Mouse (Mus musculus) heart, postnatal 25 days (tissue): ENCODE measurements at regions not wholly inside any gene's neighbourhood (a gene's known extent, or its start where the extent isn't known, plus 50 kb on each side); places are given as distances from the start of the nearest gene placed in this dataset.

ENCODE experiments used
- DNase-seq: peaks from one replicate; pipeline ENCODE4 v3.0.0; 2022; ENCODE audit warnings: low spot score
- intact Hi-C: fragments of 180-260 bp; cut with DNase I; formaldehyde crosslinking; loops from one replicate; pipeline ENCODE4 v1.15.1; 2025

DNA sequence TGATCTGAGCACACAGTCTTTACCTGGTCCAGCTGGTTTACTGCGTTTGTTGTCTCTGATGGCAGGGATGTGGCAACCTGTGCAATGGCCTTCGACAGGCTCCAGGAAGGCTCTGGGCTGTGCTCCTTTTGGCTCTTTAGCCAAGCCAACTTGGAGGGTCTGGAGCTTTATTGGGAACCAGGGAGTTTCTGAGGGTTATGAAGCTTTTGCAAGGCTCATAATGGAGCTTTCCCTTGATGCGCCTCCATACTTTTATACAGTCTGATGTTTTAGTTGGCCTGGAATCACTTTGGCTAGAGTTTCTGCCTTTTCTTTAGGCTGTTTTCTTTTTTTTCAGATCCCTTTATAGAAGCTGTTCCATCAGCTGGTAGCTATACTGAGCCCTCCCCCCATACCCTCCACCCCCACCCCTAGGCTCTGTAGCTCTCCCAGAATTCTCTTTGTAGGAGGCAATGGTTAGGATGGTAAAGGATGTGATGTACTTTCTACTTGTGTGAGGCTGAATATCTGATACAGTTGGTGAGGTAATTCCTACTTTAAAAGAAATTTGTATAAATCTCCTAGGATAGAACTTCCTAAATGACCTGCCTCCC is 429.6 kb downstream of the Pik3r1 start:
- DNase-seq: no peak
- intact Hi-C loops: no loop called here

DNA sequence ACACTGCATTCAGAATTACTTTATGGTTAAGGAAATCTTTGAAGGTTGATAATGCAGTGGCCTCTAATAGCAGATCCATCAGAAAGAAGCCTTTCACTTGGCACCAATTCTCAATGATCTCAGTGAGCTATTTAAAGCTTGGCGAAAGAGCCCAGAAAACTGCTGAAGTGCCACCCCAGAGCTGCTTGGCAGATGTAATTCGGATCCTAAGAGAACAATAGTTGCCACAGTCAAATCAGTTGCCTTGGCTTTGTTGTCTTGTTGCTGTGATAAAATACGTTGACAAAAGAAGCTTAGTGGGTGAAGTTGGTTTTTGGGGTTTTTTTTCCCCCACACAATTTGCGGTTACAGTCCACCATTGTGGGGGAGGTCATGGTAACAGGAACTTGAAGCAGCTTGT is 449.4 kb downstream of the Pik3r1 start:
- DNase-seq: no peak
- intact Hi-C loops: no loop called here

DNA sequence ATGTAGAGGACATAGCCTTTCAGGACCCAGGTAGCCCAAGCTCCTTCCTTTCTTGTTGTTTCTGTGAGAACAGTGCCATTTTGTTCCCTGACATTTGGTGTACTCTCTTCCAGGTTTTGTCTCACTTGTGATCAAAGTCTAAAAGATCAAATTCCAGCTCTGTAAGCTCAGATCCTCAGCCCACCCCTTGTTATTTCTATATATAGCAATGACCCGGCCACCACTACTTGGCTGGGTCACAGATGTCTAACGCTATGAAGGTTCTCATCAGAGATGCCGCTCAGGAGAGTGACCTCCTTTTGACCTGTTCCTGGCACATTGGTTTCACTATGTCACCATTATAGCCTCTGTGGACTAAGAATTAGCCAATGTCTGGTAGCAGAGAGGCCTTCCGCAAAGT is 451.7 kb downstream of the Pik3r1 start:
- intact Hi-C loops: no loop called here

DNA sequence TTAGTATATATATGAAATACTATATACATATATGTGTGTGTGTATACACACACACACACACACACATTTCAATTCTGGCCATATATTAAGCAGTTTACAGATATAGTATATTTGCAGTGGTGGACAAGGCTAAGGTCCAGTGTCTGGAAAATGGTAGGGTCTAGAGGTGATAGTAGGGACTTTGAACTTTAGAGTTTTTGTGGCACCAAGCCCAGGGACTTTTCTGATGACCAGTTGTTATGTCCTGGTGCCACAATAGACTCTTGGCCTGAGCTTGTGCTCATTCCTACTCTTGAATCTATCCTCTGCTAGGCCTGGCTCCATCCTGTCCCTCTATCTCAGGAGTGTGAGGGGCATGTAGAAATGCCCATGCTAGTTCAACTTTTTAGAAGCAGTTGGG is 454.0 kb downstream of the Pik3r1 start:
- no peak for DNase-seq
- intact Hi-C loops: no loop called here

More for the DNA sequence above, 451.7 kb downstream of the Pik3r1 start:
- no peak for DNase-seq

DNA sequence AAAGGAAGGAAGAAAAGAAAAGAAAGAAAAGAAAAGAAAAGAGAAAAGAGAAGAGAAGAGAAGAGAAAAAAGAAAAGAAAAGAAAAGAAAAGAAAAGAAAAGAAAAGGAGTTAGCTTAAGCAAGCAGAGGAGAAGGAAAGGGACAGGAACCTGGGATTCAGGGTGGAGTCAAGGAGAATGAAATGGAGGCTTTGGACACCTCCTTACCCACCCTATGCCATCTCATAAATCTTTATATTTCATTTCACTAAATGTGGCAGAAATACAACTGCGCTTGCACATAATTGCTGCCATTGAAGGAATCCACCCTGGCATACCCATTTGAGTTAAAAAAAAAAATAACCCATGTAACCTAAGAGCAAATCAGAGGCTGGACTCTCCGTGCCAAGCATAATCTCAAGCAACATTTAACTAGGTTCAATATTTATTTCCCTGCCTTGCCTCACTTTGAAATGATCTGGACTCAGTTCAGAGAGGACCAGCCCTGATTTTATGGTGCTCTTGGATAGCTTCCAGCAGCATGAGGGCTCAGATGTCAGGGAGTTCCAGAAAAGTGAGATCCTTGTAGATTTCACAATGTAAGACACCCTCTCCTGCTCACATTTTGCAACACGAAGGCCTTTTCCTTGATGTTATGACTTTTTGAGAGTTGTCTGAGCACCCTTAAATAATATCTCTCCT is 456.2 kb downstream of the Pik3r1 start:
- no peak for DNase-seq
- intact Hi-C loops: no loop called here

DNA sequence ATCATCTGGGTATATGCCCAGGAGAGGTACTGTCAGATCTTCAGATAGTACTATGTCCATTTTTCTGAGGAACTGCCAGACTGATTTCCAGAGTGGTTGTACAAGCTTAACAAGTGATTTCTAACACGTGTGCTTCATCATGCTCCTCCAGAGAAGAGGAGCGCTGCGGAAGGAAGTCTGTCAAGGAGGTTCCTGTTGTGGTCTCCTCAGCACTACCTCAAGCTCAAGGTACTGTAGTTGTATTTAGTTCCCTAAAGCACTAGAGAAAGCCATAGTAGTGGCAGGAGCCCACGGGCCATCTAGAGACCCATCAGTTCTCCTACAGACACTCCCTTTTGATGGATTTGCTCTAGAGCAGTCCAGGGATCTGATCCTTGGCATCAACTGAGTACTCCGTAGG is 459.3 kb downstream of the Pik3r1 start:
- intact Hi-C loops: no loop called here
- DNase-seq: no peak

DNA sequence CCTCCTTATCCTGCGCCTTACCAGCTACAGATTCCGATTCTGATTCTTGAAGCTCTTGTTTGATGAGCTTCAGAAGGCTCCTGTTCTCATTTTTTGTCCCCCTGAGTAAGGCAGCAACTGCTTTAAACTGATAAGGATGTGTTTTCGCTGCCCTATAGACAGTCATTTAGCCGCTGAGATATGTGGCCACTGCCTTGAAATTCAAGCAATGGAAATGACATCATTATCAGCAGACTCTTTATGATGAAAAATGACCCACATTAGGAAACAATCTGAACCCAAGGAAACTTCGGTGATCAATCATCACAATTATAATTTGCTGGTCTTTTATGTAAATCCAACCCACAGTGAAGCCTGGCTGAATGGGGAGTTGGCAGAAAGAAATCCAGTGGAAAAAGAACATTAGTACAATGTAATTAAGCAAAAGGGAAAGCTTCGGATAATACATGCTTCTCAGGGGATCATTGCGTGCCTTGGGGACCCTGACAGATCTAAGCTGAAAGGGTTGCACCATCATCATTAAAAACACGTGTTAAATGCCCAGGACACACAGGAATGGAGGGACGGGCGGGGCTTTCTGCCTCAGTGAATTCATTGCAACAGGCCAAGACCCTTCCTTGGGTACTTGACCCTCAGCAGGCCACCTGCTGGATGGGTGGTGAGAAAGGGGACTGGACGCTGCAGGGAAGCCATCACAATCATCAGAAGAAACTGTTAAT is 462.2 kb downstream of the Pik3r1 start:
- DNase-seq: no peak

DNA sequence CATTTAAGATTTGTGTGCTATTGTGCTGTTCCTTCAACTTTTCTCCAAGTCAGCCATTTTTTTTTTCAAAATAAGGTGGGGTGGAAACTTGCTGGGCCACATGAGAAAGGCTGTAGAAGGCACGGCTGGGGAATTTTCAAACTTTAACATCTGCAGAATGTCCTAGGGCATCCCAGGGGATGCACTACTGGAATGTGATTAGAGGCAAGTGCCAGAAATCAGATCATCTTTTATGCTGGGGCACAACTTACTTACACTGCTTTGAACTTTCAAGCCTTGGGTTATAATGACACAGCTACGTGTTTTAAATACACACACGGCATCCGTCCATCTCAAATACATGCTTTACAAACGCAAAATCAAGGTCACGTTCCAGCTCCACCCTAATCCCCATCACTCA is 463.0 kb downstream of the Pik3r1 start:
- DNase-seq: no peak
- intact Hi-C loops: no loop called here

More for the DNA sequence above, 462.2 kb downstream of the Pik3r1 start:
- intact Hi-C loops: no loop called here

DNA sequence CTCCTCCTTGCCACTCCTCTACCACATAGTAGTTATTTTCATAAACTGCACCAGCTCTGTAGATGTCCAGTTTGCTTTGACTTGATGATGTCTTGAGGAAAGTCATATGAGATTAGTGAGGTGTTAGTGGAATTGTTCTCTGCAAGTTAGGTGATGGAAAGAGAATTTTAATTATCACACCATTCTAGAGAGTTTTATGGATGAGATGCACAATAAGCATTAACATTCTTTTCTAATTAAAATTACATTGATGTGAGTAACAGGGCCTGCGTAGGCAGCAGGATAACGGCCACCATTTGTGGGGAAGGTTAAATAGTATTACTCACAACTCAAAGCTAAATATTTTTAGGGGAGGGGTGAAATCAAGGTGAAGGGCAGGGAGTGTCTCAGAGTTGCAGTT is 466.7 kb downstream of the Pik3r1 start:
- intact Hi-C loops: no loop called here
- DNase-seq: no peak

DNA sequence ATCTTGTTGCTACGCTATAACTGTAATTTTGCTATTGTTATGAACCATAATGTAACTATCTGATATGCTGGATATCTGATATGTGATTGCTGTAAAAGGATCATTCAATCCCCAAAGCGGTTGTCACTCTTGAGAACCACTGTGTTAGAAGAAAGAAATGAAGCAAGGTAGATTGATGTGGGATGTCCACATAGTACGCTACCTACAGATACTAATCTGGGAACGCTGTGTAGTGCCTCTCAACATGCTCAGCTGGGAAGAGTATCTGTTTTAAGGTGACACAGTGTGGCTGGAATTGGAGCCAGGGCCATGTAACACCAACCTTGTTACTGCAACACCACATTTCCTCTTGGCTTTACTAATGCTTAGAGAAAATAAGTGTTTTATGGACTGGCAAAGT is 456.2 kb upstream of the Slc30a5 start:
- intact Hi-C loops: no loop called here
- DNase-seq: no peak

DNA sequence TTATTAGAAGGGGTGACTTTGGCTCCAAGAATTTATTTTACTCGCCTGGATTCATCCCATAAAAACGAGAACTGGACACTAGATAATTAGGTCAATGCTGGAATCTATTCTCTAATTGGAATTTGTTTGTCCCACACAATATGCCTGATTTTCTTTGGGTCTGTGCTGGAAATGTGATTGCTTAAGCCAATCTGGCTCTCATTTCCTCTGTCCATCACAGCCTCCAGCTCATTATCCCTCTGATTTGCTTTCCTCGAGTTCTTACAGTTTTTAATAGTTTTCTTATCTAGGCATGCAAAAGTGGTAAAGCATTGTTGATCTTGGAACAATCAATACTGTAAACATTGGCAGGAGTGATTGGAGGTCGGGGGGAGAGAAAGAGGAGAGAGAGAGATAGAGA is 453.9 kb upstream of the Slc30a5 start:
- no peak for DNase-seq
- intact Hi-C loops: no loop called here

DNA sequence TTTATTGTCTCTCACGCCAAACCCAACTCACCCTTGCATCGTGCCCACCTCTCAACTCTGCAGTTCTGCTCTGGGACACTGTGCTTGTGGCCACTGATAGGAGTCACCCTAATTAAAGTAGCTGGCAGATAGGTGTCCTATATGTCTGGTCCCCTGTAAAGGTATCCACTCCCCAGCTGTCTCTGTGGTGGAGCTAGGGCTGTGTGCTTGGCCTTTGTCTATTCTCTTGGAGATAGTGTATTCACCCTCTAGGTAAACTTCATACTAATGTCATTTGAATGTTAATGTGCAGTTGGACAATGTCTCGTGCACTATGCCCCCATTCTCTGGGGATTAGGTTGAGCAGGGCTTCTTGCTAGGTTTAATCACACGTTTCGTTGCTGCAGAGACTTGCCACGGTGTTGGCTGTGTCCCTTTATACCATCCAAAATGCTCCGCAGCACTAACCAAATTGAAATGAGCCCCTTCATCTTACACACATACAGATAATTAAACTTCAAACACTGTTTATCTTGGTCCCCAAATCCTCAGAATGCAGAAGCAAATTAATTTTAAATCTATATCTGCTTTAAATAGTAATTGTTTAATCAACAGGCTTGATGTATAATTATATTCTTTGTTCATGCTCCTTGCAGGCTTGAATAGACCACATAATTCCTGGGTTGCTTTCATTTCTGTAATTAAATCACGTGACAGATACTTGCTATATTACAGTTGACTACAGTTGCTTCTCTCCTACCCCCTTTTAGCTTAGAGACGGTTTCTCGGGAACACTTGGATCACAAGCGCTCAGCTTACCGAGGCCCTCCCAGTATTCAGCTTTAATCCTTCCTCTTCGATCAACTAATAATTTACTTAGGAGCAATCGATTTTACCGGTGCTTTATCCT is 453.0 kb upstream of the Slc30a5 start:
- DNase-seq: no peak
- intact Hi-C loops: no loop called here

DNA sequence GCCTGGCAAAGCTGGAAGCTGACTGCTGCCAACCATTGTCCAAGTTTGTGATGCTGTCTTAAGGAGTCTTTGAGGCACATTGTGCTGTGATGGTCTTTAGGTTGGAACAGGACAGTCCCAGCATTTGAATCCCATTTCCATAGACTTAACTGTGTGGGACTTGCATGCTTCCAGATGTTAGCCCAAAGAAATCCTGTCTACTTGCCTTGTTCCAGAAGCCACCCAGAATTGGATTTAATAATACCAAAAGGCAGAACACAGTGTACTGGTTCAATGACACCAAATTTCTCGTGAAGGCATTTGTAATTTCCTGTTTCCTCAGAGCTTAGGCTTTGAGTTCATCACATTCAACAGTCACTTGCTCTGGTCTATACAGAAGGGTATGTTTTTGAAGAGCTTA is 444.9 kb upstream of the Slc30a5 start:
- no peak for DNase-seq
- intact Hi-C loops: no loop called here

DNA sequence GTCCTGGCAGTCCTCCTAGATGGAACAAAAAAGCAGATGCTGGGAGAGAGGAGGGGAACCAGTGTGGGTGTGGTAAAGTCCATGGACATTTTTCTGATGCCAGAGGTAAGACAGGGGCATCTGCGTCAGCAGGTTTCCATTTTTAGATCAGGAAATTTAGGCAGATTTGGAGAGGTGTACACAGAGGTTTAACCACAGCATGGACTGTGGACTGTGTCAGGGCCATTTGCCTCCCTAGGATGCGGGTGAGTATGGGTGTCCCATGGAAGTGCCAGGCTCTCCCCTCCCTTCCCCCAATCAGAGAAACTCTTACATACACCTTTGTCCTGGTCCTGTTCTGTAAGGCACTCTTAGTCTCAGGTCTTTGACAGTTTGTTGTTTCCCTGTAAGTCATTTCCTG is 443.5 kb upstream of the Slc30a5 start:
- intact Hi-C loops: no loop called here
- no peak for DNase-seq

DNA sequence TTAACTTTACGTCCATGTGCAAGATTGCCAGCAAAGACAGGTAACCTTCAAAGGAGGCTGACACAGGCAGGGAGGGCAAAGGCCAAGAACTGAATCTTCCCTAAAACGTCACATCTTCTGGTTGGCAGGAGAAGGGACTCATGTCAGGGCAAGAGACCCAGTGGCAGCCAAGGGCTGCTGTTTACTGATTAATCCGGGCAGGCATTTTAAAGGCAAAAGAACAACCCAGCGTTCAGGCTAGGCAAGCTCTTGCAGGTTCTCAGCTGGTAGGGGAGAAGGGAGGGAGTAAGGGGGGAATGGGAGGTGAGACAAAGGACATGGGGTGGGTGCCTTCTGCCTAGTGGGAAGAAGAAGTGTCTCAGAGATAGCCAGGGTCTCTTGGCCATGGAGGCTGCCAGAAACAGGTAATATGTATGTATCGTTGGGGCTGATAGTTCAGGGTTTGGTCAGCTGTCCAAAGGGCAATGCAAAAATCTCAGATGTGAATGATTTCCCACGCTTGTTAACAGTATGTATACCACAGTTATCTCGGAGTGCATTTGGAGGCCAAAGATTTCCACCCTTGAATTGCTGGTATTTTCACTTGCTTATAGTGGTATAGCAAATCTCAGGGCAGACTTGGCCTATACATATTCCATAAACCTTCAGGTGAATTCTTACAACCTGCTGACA is 441.4 kb upstream of the Slc30a5 start:
- no peak for DNase-seq
- intact Hi-C loops: no loop called here

DNA sequence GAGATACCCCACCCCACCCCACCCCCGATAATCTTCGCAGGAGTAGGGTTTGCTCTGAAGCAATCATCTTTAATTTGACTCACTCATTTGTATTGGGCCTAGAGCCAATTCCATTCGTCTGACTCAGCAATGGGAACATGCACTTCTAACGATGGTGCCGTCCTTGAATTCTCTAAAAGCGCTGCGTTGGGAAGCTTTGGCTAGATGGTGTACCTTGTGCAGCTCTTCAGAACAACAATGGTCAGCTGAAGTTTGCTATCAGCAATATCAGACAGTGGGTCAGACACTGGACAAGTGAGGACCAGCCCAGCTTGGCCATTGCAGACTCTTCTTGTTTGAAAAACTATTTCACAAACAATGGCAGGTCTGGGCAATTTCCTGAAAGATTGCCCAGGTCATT is 440.1 kb upstream of the Slc30a5 start:
- no peak for DNase-seq
- intact Hi-C loops: no loop called here

DNA sequence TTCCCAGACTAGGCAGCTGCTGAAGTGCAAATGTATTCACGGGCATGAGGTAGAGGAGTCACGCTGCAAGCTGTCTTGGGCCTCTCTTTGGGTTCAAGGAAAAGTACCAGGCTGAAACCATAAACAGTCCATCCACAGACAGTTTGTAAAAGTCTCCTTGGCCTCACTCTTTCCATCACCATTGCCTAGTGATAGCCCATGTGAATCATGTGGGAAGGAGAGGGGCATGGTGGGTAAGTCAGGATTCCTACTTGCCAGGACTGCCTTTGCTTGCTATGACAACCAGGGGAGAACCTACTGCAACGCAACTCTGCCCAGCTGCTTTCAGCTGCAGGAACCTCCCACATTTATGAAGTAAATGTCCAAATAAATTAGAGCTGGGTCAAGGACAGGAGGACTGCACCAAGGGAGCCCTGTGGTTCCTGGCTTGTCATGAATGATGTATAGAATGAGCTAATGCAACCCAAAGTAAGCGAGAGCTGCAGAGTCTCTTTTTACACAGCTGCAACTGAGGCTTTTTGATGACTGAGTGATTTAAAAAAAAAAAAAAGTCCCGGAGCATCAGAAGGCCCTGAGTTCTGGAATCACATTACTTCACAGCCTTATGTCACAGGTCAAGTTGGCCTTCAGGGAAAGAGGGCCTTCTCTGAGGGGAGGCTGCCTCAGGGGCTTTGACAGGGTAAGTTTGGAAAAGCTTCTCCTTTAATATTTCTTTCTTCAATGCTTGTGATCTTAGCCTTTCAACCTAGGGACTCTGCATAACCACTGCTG is 420.7 kb upstream of the Slc30a5 start:
- intact Hi-C loops: no loop called here
- DNase-seq: no peak

DNA sequence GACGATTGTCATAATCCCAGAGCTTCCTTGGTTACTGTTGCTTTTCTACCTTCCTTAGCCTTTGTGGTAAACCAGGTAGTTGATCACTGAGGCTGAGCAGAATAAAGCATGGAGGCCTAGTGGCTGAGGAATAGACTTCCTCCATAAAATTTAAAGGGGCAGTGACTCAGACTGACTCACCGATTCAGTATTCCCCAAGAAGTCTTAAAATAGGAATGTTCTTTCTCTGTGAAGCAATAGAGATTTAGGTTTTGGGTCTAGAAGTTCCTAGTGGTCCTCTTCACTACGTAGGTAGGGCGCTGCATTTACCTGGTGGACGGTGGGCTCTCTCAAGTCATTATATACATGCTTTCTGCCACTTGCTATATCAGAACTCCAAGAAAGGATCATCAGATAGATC is 416.1 kb upstream of the Slc30a5 start:
- DNase-seq: no peak
- intact Hi-C loops: no loop called here

DNA sequence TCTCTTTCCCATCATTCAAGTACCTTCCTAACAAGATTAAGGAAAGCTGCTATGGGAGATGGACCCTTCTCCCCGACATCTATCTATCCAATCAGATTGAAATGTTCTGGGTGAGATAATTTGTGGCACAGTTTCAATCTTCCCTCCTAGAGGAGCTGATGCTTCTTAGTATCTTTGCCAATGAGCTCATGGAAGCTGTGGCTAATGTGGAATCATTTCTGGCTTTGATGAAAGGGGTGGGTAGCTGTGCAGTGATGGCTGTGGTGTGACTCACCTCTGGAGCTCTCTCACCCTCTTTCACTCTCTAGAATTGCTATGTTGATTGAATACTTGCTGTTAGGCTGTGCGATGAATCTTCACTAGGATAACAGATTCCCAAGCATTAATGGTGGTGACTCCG is 411.1 kb upstream of the Slc30a5 start:
- intact Hi-C loops: no loop called here
- DNase-seq: no peak
